ENCODE assay signal across 8 mouse cellular contexts in genomic region chr11:19965037-19965611, GRCm38 (mm10). TPM values are rescaled to one million over a fixed set of nuclear protein-coding genes. Genes with fewer than 3 reads are reported as not detected.
DNase-seq lines count a peak whose midpoint lies in the region; ATAC-seq and TF ChIP-seq lines count a peak whose summit lies in the region.

No protein-coding gene starts in this region.

- peaks cover 33% of the 10 kb centered on the region for H3K4me1 ChIP-seq in neural tube, embryonic 13.5 days (replicated peaks)
- H3K4me1 ChIP-seq in kidney, postnatal 0 days (replicated peaks; ENCODE audit: insufficient read depth, low read length) = peaks cover 59% of the 10 kb centered on the region
- H3K4me1 ChIP-seq in stomach, embryonic 16.5 days (ENCODE audit: control insufficient read depth, insufficient read depth, low read length) = peaks cover 62% of the 10 kb centered on the region

- H3K27ac ChIP-seq in neural tube, embryonic 13.5 days (replicated peaks) = peak overlapping the region; percentile 28; the same call in 1 of the 2 replicates
- peak overlapping the region; percentile 86 for H3K27ac ChIP-seq in kidney, postnatal 0 days
- peak overlapping the region; percentile 84 for H3K27ac ChIP-seq in stomach, embryonic 16.5 days (ENCODE audit: low read length)

- H3K9me3 ChIP-seq in neural tube, embryonic 13.5 days = no peaks in the 10 kb centered on the region
- no peaks in the 10 kb centered on the region for H3K9me3 ChIP-seq in kidney, postnatal 0 days (replicated peaks; ENCODE audit: low read length)
- no peaks in the 10 kb centered on the region for H3K9me3 ChIP-seq in stomach, embryonic 16.5 days (replicated peaks; ENCODE audit: control insufficient read depth, low read length)

- no peak overlapping the region for H3K4me2 ChIP-seq in neural tube, embryonic 13.5 days
- peak overlapping the region; percentile 25; the same call in 1 of the 2 replicates for H3K4me2 ChIP-seq in kidney, postnatal 0 days (ENCODE audit: low read length)
- H3K4me2 ChIP-seq in stomach, embryonic 16.5 days (ENCODE audit: low read depth, low read length) = no peak overlapping the region

- H3K36me3 ChIP-seq in neural tube, embryonic 13.5 days = no peaks in the 10 kb centered on the region
- no peaks in the 10 kb centered on the region for H3K36me3 ChIP-seq in kidney, postnatal 0 days (ENCODE audit: insufficient read depth, low read length)
- H3K36me3 ChIP-seq in stomach, embryonic 16.5 days (ENCODE audit: control insufficient read depth, insufficient read depth, low read length) = no peaks in the 10 kb centered on the region

- H3K9ac ChIP-seq in neural tube, embryonic 13.5 days = no peak overlapping the region
- H3K9ac ChIP-seq in kidney, postnatal 0 days (ENCODE audit: low read depth, low read length) = no peak overlapping the region; the same call in 1 of the 2 replicates
- 0 out of 2 replicates have a peak overlapping the region, but pooled peaks have one; percentile 28 for H3K9ac ChIP-seq in stomach, embryonic 16.5 days (ENCODE audit: low read length)

- 63% methylated on average over 16 of the region's 16 CpGs for WGBS in neural tube, embryonic 13.5 days
- WGBS in kidney, postnatal 0 days = 31% methylated on average over 16 of the region's 16 CpGs
- 58% methylated on average over 16 of the region's 16 CpGs for WGBS in stomach, embryonic 16.5 days

- H3K27me3 ChIP-seq in neural tube, embryonic 13.5 days = no peaks in the 10 kb centered on the region
- H3K27me3 ChIP-seq in kidney, postnatal 0 days (ENCODE audit: insufficient read depth, low read length) = no peaks in the 10 kb centered on the region
- no peaks in the 10 kb centered on the region for H3K27me3 ChIP-seq in stomach, embryonic 16.5 days (ENCODE audit: control insufficient read depth, insufficient read depth, low read length)

- DNase-seq in adrenal gland, postnatal 10 days = peak; percentile 36
- DNase-seq in adrenal gland, postnatal 36 days = no peak
- no peak for DNase-seq in neural tube, embryonic 10.5 days (ENCODE audit: extremely low spot score, low spot score)
- no peak for DNase-seq in kidney, postnatal 0 days (ENCODE audit: low spot score)
- no peak for DNase-seq in urinary bladder, postnatal 4 days (ENCODE audit: low spot score in 2 of 2)

- TF ChIP-seq CTCF in kidney, postnatal 0 days (IDR thresholded peaks at IDR 0.05; ENCODE audit: low read depth) = no peak

- no peak for ATAC-seq in neural tube, embryonic 13.5 days (ENCODE audit: low read depth)
- ATAC-seq in kidney, postnatal 0 days (replicated peaks; ENCODE audit: low FRiP score, low read depth) = no peak
- ATAC-seq in stomach, embryonic 16.5 days (ENCODE audit: insufficient read depth, low FRiP score) = no peak
- ATAC-seq in erythroblast, adult 5-6 weeks (replicated peaks; ENCODE audit: low FRiP score, poor library complexity, severe bottlenecking) = no peak

- H3K4me3 ChIP-seq in neural tube, embryonic 13.5 days = no peak overlapping the region
- no peak overlapping the region for H3K4me3 ChIP-seq in kidney, postnatal 0 days (replicated peaks; ENCODE audit: low read depth, low read length)
- no peak overlapping the region for H3K4me3 ChIP-seq in stomach, embryonic 16.5 days (replicated peaks; ENCODE audit: low read length)

RNA-seq across cellular contexts. Expression of gene Spred2, which starts 40.9 kb away (rescaled TPM):
- total RNA-seq in adrenal gland, postnatal 10 days (2021) = 10 to 100 TPM; 33.1 to 37.0 TPM
- total RNA-seq in adrenal gland, postnatal 36 days (2021) = 10 to 100 TPM; 32.0 to 38.0 TPM
- polyA plus RNA-seq in neural tube, embryonic 13.5 days (2015; fragmentation: Nextera tagmentation; extraction: Ambion mirVana) = 6.5 and 8.5 TPM in 2 replicates
- 7.9 and 8.5 TPM in 2 replicates for polyA plus RNA-seq in kidney, postnatal 0 days (2015; fragmentation: Nextera tagmentation; extraction: Ambion mirVana)
- 5.0 TPM in 2 replicates for polyA plus RNA-seq in stomach, embryonic 16.5 days (2015; fragmentation: Nextera tagmentation; extraction: Ambion mirVana)
- total RNA-seq in erythroblast, adult 5-6 weeks (2015; ENCODE audit: low replicate concordance) = 3.8 and 4.4 TPM in 2 replicates
- 2.1 and 2.4 TPM in 2 replicates for total RNA-seq in erythroblast, adult 5-6 weeks (2017; ENCODE audit: low replicate concordance)

Comparison
In these comparisons a context has a peak if more than half of its experiments do, and no peak if none do; other contexts are left out.
1. H3K27ac ChIP-seq: peak in every context shown above with its lines; median percentile 86 in kidney, postnatal 0 days; 84 in stomach, embryonic 16.5 days; 28 in neural tube, embryonic 13.5 days.
2. RNA of gene Spred2, which starts 40.9 kb away (total RNA-seq): 32.0 to 38.0 TPM in adrenal gland, postnatal 36 days and 33.1 to 37.0 TPM in adrenal gland, postnatal 10 days; 2.1 to 4.4 TPM in erythroblast, adult 5-6 weeks; every median in the first group is over 4 times any median in the second.